Mouse (Mus musculus) midbrain, embryonic 14.5 days (tissue): ENCODE data around the gene C9orf72. TPM values are rescaled to one million over a fixed set of nuclear protein-coding genes. Genes with fewer than 3 reads are reported as not detected.
A peak's percentile ranks its signal among the peaks of the same experiment; 100 is the strongest.

ENCODE experiments used
- ATAC-seq: fragments of 200-750 bp; cut with Nextera tagmentation; 2 replicates; pipeline ENCODE4 v1.8.0; 2017; ENCODE audit warnings: moderate number of reproducible peaks, moderate library complexity; ENCODE audit not compliant: low FRiP score, low TSS enrichment
- DNase-seq: peaks from one replicate; pipeline ENCODE4 v3.0.0-alpha.2; 2015
- H3K27ac ChIP-seq: fragments of 300-500 bp; sonication (generic); replicated peaks from 2 replicates; pipeline ENCODE4 v1.5.1; 2014; ENCODE audit warnings: mild to moderate bottlenecking, low read depth, low read length, moderate library complexity
- H3K27me3 ChIP-seq: fragments of 300-500 bp; sonication (generic); 2 replicates; pipeline ENCODE4 v1.6.1; 2014; ENCODE audit warnings: low read length, control low read depth, mixed read lengths; ENCODE audit not compliant: control insufficient read depth, insufficient read depth
- H3K36me3 ChIP-seq: fragments of 300-500 bp; sonication (generic); 2 replicates; pipeline ENCODE4 v1.6.1; 2014; ENCODE audit warnings: low read length, control low read depth; ENCODE audit not compliant: control insufficient read depth, insufficient read depth
- H3K4me1 ChIP-seq: fragments of 300-500 bp; sonication (generic); 2 replicates; pipeline ENCODE4 v1.6.1; 2014; ENCODE audit warnings: mild to moderate bottlenecking, antibody characterized with exemption, low read length, control low read depth; ENCODE audit not compliant: control insufficient read depth, insufficient read depth
- H3K4me2 ChIP-seq: fragments of 300-500 bp; sonication (generic); 2 replicates; pipeline ENCODE4 v1.6.1; 2014; ENCODE audit warnings: mild to moderate bottlenecking, low read length, moderate library complexity
- H3K4me3 ChIP-seq: fragments of 300-500 bp; sonication (generic); replicated peaks from 2 replicates; pipeline ENCODE4 v1.5.1; 2014; ENCODE audit warnings: low read depth, low read length
- H3K9ac ChIP-seq: fragments of 300-500 bp; sonication (generic); replicated peaks from 2 replicates; pipeline ENCODE4 v1.6.1; 2014; ENCODE audit warnings: mild to moderate bottlenecking, low read length, moderate library complexity
- H3K9me3 ChIP-seq: fragments of 300-500 bp; sonication (generic); 2 replicates; pipeline ENCODE4 v1.6.1; 2016; ENCODE audit warnings: low read length, control low read depth, mixed read lengths; ENCODE audit not compliant: control insufficient read depth
- WGBS: fragments of 180-500 bp; shearing (Covaris S2); extraction: QIAGEN DNeasy Blood & Tissue Kit; methylation state at CpG from one replicate; pipeline ENCODE4 v1.1.7; 2014; 5-methylcytosine and 5-hydroxymethylcytosine counted together
- polyA plus RNA-seq: library from polyadenylated mRNA; unstranded; fragments of >200 nt; fragmentation: Nextera tagmentation; extraction: Ambion mirVana; gene quantifications from 2 replicates; pipeline ENCODE4 v1.2.1, GENCODE M21; 2014

C9orf72 gene
- polyA plus RNA-seq, 1 experiment from 2014 or later, result 52.8 TPM

DNA sequence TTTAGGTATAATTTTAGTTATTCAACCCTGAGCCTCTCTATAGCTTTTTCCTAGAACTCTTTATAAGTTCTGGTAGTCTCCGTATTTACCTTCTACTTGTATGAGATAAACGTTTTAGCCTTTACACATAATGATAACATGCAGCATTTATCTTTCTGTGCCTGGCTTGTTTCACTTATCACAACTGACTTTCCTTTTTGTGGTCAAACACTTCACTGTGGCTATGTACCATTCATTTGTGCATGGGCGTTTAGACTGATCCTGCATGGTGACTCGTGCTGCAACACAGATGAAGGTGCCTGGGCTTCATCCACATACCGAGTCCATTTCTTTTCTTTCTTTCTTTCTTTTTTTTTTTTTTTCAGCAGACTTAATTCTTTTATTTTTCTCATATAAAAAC, 24.3 kb downstream of the C9orf72 start:
- ATAC-seq (no peak), DNase-seq (no peak)
- Histone ChIP-seq H3K27me3 (no peaks in the 10 kb centered on the region), H3K27ac (no peak overlapping the region), H3K9me3 (no peaks in the 10 kb centered on the region), H3K4me1 (no peaks in the 10 kb centered on the region), H3K4me2 (no peak overlapping the region), H3K4me3 (no peak overlapping the region), H3K36me3 (peaks cover 35% of the 10 kb centered on the region), H3K9ac (no peak overlapping the region)
- WGBS, result 96% methylated on average over 5 of the region's 5 CpGs

DNA sequence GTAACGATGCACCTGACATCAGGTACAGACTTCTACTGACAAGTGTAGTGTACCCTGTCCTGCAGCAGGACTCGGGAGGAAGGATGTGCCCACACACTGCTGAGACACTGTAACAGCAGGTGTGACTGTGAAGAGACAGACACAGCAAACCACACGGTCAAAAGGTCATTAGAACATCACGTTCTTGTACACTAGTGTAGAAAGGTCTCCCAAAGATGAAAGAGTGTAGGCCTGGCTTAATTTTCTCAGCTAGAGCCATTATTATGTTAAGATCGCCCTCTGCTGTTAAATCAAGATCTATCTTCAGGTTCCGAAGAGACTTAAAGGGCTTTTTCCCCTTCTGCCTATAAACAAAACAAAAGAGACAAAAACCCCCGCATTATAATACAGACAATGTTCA, 33.2 kb downstream of the C9orf72 start:
- no peaks in the 10 kb centered on the region for H3K4me1 ChIP-seq
- WGBS, result 35% methylated on average over 7 of the region's 7 CpGs
- no peak overlapping the region for H3K4me3 ChIP-seq
- no peaks in the 10 kb centered on the region for H3K9me3 ChIP-seq
- H3K36me3 ChIP-seq, result peaks cover 19% of the 10 kb centered on the region
- no peak overlapping the region for H3K27ac ChIP-seq
- H3K9ac ChIP-seq, result no peak overlapping the region
- peak; percentile 78 for DNase-seq
- H3K4me2 ChIP-seq, result no peak overlapping the region
- no peak; the same call in 1 of the 2 replicates for ATAC-seq
- H3K27me3 ChIP-seq, result no peaks in the 10 kb centered on the region

DNA sequence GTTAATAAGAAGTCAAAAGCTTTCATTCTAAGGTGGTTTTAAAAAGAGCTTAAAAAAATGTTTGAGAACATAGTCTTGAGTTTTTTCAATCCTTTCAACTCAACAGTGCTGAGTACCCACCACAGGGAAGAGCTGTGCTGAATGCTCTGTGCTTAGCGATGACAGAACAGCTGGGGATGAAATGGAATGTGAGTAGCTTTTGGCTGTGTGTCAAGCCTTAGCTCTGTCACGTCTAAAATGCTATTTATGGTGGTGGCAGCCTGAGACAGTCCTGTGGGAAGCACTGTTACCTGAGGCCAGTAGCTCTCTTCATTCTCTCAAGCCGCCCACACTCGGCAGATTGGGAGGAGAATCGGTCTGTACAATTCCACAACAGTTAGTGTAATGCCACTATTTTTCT, 36.2 kb downstream of the C9orf72 start:
- Histone ChIP-seq H3K27ac (no peak overlapping the region), H3K4me3 (no peak overlapping the region), H3K9ac (no peak overlapping the region), H3K27me3 (no peaks in the 10 kb centered on the region), H3K36me3 (peaks cover 11% of the 10 kb centered on the region; the same call in 1 of the 2 replicates), H3K4me2 (no peak overlapping the region), H3K9me3 (no peaks in the 10 kb centered on the region), H3K4me1 (no peaks in the 10 kb centered on the region)
- DNase-seq (no peak), ATAC-seq (no peak)
- WGBS, result 71% methylated on average over 5 of the region's 5 CpGs

DNA sequence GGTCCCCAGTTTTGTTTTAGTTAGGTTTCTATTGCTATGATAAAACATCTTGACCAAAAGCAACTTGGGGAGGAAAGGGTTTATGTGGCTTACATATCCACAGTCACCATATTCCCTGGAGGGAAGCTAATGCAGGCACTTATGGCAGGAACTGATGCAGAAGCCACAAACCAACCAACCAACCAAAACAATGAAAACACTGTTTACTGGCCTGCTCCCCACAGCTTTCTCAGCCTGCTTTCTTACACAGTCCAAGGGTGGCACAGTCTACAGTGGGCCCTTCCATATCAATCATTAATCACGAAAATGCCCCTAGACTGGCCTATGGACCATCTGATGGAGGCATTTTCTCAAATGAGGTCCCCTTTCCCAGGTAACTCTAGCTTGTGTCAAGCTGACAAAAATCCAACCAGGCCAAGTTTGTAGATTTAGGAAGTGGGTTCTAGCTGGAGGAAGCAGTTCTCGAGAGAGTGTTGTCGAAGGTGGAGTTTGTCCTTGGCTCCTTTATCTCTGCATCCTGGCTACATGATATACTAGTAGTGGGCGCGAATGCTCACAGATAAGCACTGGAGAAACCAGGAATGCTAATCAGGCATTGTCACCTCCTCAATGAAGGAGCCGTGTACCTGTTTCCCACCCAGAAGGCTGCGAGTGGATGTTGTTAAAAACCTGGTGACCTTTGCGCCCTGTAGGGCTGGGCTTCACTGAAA, 38.2 kb downstream of the C9orf72 start:
- H3K4me2 ChIP-seq, result no peak overlapping the region
- H3K36me3 ChIP-seq, result peaks cover 7% of the 10 kb centered on the region; the same call in 1 of the 2 replicates
- no peak overlapping the region for H3K9ac ChIP-seq
- H3K4me1 ChIP-seq, result no peaks in the 10 kb centered on the region
- ATAC-seq, result no peak
- no peaks in the 10 kb centered on the region for H3K9me3 ChIP-seq
- no peak for DNase-seq
- no peak overlapping the region for H3K27ac ChIP-seq
- no peaks in the 10 kb centered on the region for H3K27me3 ChIP-seq
- 93% methylated on average over 8 of the region's 8 CpGs for WGBS
- H3K4me3 ChIP-seq, result no peak overlapping the region

DNA sequence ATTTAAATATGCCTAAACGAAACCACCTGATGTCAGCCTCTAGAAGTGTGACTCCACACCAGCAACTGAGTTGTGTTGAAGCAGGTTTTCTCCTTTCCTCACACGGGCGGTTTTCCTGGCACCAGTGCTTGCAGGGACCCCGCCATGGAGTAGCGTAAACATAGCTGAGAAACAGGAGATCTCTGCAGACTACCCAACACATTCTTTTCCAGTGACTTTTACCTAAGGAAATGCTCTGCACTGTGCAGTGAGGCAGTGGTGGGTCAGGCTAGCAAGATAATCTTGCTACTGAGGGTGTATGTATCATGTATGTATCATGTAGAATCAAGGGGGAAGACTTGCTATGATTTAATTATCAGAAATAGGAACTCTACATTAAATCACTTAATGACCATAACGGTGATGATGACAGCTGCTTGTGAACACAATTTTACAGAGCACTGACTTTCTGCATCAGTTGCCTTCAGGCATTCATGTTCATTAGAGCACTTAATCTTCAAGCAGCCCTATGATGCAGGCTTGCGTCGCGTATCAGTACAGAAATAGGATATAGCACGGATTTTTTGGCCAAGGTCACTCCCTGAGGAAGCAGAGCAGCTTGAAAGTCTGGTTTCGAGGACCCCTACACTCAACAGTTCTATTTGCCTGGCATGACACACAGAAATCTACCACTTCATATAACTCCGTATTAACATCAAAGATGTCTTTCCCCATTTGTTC, 47.9 kb downstream of the C9orf72 start:
- ATAC-seq (no peak), DNase-seq (peak; percentile 19)
- Histone ChIP-seq H3K36me3 (no peaks in the 10 kb centered on the region), H3K4me1 (no peaks in the 10 kb centered on the region), H3K9me3 (no peaks in the 10 kb centered on the region), H3K27ac (no peak overlapping the region), H3K27me3 (no peaks in the 10 kb centered on the region), H3K4me3 (no peak overlapping the region), H3K4me2 (no peak overlapping the region), H3K9ac (no peak overlapping the region)
- WGBS, result 69% methylated on average over 12 of the region's 12 CpGs

DNA sequence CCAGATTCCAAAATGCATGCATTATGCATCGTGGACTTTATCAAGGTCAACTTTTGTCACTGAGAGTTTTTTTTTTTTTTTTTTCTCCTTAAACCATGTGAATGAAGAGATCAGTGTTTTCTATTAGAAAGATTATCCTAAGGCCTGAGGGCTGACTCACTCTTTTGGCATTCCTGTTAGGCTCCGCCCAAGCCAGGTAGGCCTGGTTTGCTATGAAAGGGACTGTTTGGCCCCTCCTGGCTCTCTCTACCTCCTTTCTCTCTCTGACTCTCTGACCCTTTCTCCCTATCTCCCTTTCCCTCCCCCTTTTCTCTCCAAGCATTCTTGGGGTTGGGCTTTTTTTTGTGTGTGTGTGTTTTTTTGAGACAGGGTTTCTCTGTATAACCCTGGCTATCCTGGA, 50.4 kb downstream of the C9orf72 start:
- no peak overlapping the region for H3K9ac ChIP-seq
- ATAC-seq, result no peak
- H3K9me3 ChIP-seq, result no peaks in the 10 kb centered on the region
- no peak overlapping the region for H3K4me3 ChIP-seq
- WGBS, result 95% methylated on average over 2 of the region's 2 CpGs
- no peak for DNase-seq
- H3K36me3 ChIP-seq, result no peaks in the 10 kb centered on the region
- no peak overlapping the region for H3K4me2 ChIP-seq
- no peak overlapping the region for H3K27ac ChIP-seq
- H3K4me1 ChIP-seq, result no peaks in the 10 kb centered on the region
- H3K27me3 ChIP-seq, result no peaks in the 10 kb centered on the region

DNA sequence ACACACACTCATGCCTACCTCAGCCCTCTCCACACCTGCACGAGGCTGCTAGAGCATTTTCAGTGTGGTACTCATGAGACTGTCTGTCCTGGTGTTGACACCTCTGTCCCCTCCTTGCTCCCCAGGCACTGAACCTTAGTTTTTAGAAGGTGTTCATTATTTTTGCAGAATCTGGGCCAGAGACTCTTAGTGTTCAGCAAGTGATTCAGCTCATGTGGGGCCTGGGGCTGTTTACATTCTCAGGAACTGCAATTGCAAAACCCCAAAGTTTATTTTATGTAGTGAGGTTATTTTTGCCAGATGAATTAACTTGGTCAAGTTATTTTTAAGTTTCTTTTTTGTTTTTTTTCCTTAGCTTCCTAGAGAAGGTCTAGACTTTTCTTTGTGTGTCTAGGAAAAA, 52.4 kb downstream of the C9orf72 start:
- no peak overlapping the region for H3K4me2 ChIP-seq
- H3K9ac ChIP-seq, result no peak overlapping the region
- 76% methylated on average over 1 of the region's 1 CpGs for WGBS
- H3K27me3 ChIP-seq, result no peaks in the 10 kb centered on the region
- no peaks in the 10 kb centered on the region for H3K9me3 ChIP-seq
- DNase-seq (no peak), ATAC-seq (no peak)
- no peak overlapping the region for H3K27ac ChIP-seq
- no peak overlapping the region for H3K4me3 ChIP-seq
- H3K4me1 ChIP-seq, result 0 out of 2 replicates have a peak, but pooled peaks cover 3% of the 10 kb centered on the region
- no peaks in the 10 kb centered on the region for H3K36me3 ChIP-seq

DNA sequence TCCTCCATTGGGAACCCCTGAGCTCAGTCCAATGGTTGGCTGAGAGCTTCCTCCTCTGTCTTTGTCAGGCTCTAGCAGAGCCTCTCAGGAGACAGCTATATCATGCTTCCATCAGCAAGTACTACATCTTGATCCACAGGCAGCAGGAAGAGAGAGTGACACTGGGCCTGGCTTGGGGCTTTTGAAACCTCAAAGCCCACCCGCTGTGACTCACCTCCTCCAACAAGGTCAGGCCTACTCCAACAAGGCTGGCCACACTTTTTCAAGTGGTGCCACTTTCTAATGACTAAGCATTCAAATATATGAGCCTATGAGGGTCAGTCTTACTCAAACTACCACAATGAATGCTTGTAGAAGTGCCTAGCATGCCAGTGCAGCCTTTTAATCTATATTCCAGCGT, 53.5 kb downstream of the C9orf72 start:
- H3K4me2 ChIP-seq, result no peak overlapping the region
- H3K36me3 ChIP-seq, result no peaks in the 10 kb centered on the region
- 0 out of 2 replicates have a peak, but pooled peaks cover 3% of the 10 kb centered on the region for H3K4me1 ChIP-seq
- ATAC-seq, result no peak
- H3K9me3 ChIP-seq, result no peaks in the 10 kb centered on the region
- H3K9ac ChIP-seq, result no peak overlapping the region
- 90% methylated on average over 2 of the region's 2 CpGs for WGBS
- H3K27ac ChIP-seq, result no peak overlapping the region
- no peaks in the 10 kb centered on the region for H3K27me3 ChIP-seq
- H3K4me3 ChIP-seq, result no peak overlapping the region
- no peak for DNase-seq
